Mouse (Mus musculus): ENCODE measurements around the gene Laptm5.

DNA sequence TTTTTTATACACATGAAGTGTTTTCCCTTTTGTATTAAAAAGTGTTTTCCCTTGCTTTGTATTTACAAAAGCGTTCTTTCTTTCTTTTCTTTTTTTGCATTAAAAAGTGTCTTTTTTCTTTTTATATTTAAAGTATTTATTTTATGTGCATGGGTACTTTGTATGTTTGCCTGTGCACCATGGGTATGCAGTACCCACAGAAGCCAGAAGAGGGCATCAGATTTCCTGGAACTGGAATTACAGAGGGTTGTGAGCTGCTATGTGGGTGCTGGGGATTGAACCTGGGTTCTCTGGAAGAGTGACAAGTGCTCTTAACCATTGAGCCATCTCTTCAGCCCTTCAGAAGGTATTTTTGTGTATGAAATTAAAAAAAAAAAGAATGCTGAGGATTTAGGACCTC lies 58.4 kb downstream of the Laptm5 start:
- TF ChIP-seq CTCF (IDR thresholded peaks at IDR 0.05; ENCODE audit: extremely low read depth, insufficient read length, insufficient replicate concordance, low read depth, low read length) (no peak), POLR2A (IDR thresholded peaks at IDR 0.05; ENCODE audit: low read depth, low read length) (no peak)

All from small intestine, adult 2 months (tissue).